Mouse (Mus musculus) C2C12 (cell line): Measurements from ENCODE around the gene Zswim5. TPM values are rescaled to one million over a fixed set of nuclear protein-coding genes. Genes with fewer than 3 reads are reported as not detected.

ENCODE experiments used
- H3K27me3 ChIP-seq: one replicate; pipeline ENCODE4 v1.6.1; 2011; ENCODE audit not compliant: control insufficient read depth, insufficient read depth, insufficient read length
- H3K36me3 ChIP-seq: one replicate; pipeline ENCODE4 v1.6.1; 2011; ENCODE audit not compliant: control insufficient read depth, insufficient read depth
- H3K4me3 ChIP-seq: one replicate; pipeline ENCODE4 v1.5.1; 2011; ENCODE audit warnings: mild to moderate bottlenecking, control low read depth; ENCODE audit not compliant: poor library complexity, insufficient read depth, severe bottlenecking
- H3K79me2 ChIP-seq: one replicate; pipeline ENCODE4 v1.6.1; 2011; ENCODE audit not compliant: control insufficient read depth, insufficient read depth
- H3K79me3 ChIP-seq: one replicate; pipeline ENCODE4 v1.6.1; 2011; ENCODE audit warnings: low read depth, control low read depth
- H3ac ChIP-seq: one replicate; pipeline ENCODE3; 2011; ENCODE audit warnings: low read depth; ENCODE audit not compliant: control insufficient read depth, insufficient read length
- CEBPB ChIP-seq: IDR thresholded peaks from one replicate; pipeline ENCODE4 v1.6.1; 2011; ENCODE audit warnings: low read depth, mild to moderate bottlenecking, control low read depth, moderate library complexity
- CTCF ChIP-seq: IDR thresholded peaks from one replicate; pipeline ENCODE4 v1.5.1; 2011; ENCODE audit not compliant: control insufficient read depth, insufficient read depth, insufficient read length
- FOSL1 ChIP-seq: IDR thresholded peaks from one replicate; pipeline ENCODE4 v1.8.0; 2011; ENCODE audit warnings: mild to moderate bottlenecking, low read length; ENCODE audit not compliant: poor library complexity, insufficient read depth, severe bottlenecking
- MAX ChIP-seq: IDR thresholded peaks from one replicate; pipeline ENCODE4 v1.6.1; 2011; ENCODE audit warnings: mild to moderate bottlenecking, control low read depth
- MYOD1 ChIP-seq: IDR thresholded peaks from one replicate; pipeline ENCODE4 v1.6.1; 2011; ENCODE audit warnings: low read depth; ENCODE audit not compliant: control insufficient read depth, insufficient read length
- MYOG ChIP-seq: IDR thresholded peaks from one replicate; pipeline ENCODE4 v1.6.1; 2011; ENCODE audit not compliant: control insufficient read depth, insufficient read length; ENCODE audit errors: extremely low read depth
- USF1 ChIP-seq: IDR thresholded peaks from one replicate; pipeline ENCODE4 v1.6.1; 2011; ENCODE audit warnings: low read depth, mild to moderate bottlenecking, control low read depth, moderate library complexity
- polyA plus RNA-seq: library from polyadenylated mRNA; unstranded; fragments of >200 nt; fragmentation: generic; extraction: Trizol; gene quantifications from one replicate; pipeline ENCODE4 v1.2.1, GENCODE M21; 2012; ENCODE audit warnings: missing spikeins

Gene Zswim5
- polyA plus RNA-seq, 1 experiment = 0.01 TPM

- peaks cover 15% of the 10 kb centered on the region for H3K27me3 ChIP-seq
- H3K79me2 ChIP-seq = no peaks in the 10 kb centered on the region
- TF ChIP-seq MAX (no peak), CEBPB (no peak), USF1 (no peak), FOSL1 (no peak), MYOG (no peak), MYOD1 (no peak), CTCF (no peak)
- no peak overlapping the region for H3K4me3 ChIP-seq
- H3K36me3 ChIP-seq = no peaks in the 10 kb centered on the region
- no peak overlapping the region for H3ac ChIP-seq
- no peaks in the 10 kb centered on the region for H3K79me3 ChIP-seq
Observed at GRCm38 (mm10) chr4:116840841-116841240, 36.3 kb upstream of the Zswim5 start.

DNA sequence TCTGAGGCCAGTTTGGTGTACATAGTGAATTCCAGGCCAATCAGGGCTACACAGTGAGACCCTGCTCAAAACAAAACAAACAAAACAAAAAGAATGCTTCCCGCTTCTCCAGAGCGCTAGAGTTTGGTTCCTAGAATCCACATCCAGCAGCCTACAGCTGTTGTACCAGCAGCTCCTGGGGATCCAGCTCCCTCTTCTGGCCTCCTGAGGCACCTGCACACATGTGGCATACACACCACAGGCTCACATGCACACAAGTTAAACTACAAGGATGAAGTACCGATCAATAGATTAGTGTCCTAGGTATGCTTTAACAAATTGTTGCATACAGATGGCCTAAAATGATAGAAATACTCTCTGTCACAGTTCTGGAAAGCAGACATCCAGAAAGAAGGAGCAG is 32.9 kb upstream of the Zswim5 start:
- Histone ChIP-seq H3K4me3 (no peak overlapping the region), H3ac (no peak overlapping the region), H3K79me3 (no peaks in the 10 kb centered on the region), H3K79me2 (no peaks in the 10 kb centered on the region), H3K36me3 (no peaks in the 10 kb centered on the region), H3K27me3 (peaks cover 12% of the 10 kb centered on the region)
- TF ChIP-seq FOSL1 = no peak
- TF ChIP-seq MYOD1 = no peak
- TF ChIP-seq USF1 = no peak
- TF ChIP-seq CTCF = no peak
- TF ChIP-seq MAX = no peak
- no peak for TF ChIP-seq CEBPB
- no peak for TF ChIP-seq MYOG

GRCm38 (mm10) chr4:116849901-116850300 is 27.3 kb upstream of the Zswim5 start:
- Histone ChIP-seq H3K36me3 (no peaks in the 10 kb centered on the region), H3K79me3 (no peaks in the 10 kb centered on the region), H3K27me3 (peaks cover 26% of the 10 kb centered on the region), H3K4me3 (no peak overlapping the region), H3ac (no peak overlapping the region), H3K79me2 (no peaks in the 10 kb centered on the region)
- TF ChIP-seq MAX = no peak
- no peak for TF ChIP-seq FOSL1
- no peak for TF ChIP-seq CTCF
- no peak for TF ChIP-seq MYOD1
- TF ChIP-seq CEBPB = no peak
- TF ChIP-seq MYOG = no peak
- no peak for TF ChIP-seq USF1

GRCm38 (mm10) chr4:116854286-116854685 is 22.9 kb upstream of the Zswim5 start:
- H3K27me3 ChIP-seq = peaks cover 36% of the 10 kb centered on the region
- H3K79me3 ChIP-seq = no peaks in the 10 kb centered on the region
- H3K36me3 ChIP-seq = no peaks in the 10 kb centered on the region
- no peaks in the 10 kb centered on the region for H3K79me2 ChIP-seq
- TF ChIP-seq FOSL1 (no peak), CTCF (no peak), MYOG (no peak), USF1 (no peak), CEBPB (no peak), MAX (no peak), MYOD1 (no peak)
- H3K4me3 ChIP-seq = no peak overlapping the region
- H3ac ChIP-seq = no peak overlapping the region

DNA sequence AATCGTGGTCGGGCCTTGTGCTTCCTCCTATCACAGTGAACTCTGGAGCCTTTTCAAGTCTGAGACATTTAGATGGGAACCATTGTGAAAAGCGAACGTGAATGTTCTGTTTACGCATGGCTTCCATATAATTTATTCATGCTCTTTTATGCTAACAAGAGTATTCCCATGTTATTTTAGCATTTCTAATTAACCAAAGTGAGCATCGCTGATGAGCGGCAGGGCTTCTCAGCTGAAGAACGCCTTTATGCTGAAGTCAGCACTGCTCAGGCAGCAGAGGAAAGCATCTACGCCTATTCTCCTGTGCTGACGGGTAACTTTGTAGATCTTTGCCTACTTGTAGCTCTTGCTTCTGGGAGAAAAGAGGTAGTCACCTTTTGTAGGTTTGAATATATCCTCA is 20.0 kb upstream of the Zswim5 start:
- no peaks in the 10 kb centered on the region for H3K79me2 ChIP-seq
- no peaks in the 10 kb centered on the region for H3K36me3 ChIP-seq
- peaks cover 49% of the 10 kb centered on the region for H3K27me3 ChIP-seq
- H3K4me3 ChIP-seq = no peak overlapping the region
- TF ChIP-seq USF1 (no peak), CTCF (no peak), MYOD1 (no peak), MAX (no peak), MYOG (no peak), FOSL1 (no peak), CEBPB (no peak)
- H3ac ChIP-seq = no peak overlapping the region
- no peaks in the 10 kb centered on the region for H3K79me3 ChIP-seq

DNA sequence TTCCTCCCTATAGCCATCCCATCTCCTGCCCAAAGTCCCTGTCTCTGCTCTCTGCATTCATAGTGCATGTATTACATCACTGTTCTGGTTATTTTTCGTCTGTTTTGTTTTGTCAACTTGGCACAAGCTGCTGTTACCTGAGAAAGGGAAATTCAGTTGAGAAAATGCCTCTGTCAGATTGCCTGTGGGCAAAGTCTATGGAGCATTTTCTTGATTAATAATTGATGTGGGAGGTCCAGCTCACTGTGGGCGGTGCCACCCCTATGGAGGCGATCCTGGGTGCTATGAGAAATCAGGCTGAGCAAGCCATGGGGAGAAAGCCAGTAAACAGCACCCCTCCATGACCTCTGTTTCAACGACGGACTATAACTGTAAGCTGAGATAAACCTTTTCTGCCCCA is 17.5 kb upstream of the Zswim5 start:
- Histone ChIP-seq H3K27me3 (peaks cover 36% of the 10 kb centered on the region), H3K79me3 (no peaks in the 10 kb centered on the region), H3K36me3 (no peaks in the 10 kb centered on the region), H3ac (no peak overlapping the region), H3K79me2 (no peaks in the 10 kb centered on the region), H3K4me3 (no peak overlapping the region)
- TF ChIP-seq FOSL1 (no peak), CTCF (no peak), MYOD1 (no peak), USF1 (no peak), CEBPB (no peak), MYOG (no peak), MAX (no peak)
